Mouse (Mus musculus): ENCODE data around the gene Gm6583.

GRCm38 (mm10) chr5:112368666-112369065 is 12.8 kb upstream of the Gm6583 start:
- TF ChIP-seq CTCF (IDR thresholded peaks at IDR 0.05; ENCODE audit: borderline replicate concordance, extremely low read depth, insufficient read depth, insufficient read length) (no peak), POLR2A (IDR thresholded peaks at IDR 0.05; ENCODE audit: borderline replicate concordance, extremely low read depth, insufficient read depth, insufficient read length, poor library complexity, severe bottlenecking) (no peak)
